Mouse (Mus musculus) small intestine, adult 2 months (tissue): ENCODE data around the gene Olfr1390.

Source experiments
- CTCF ChIP-seq: fragments of 200-500 bp; IDR thresholded peaks from 2 replicates; pipeline ENCODE4 v1.5.1; 2012; ENCODE audit warnings: low read depth, mild to moderate bottlenecking, control low read depth, inconsistent platforms, low read length, moderate library complexity, mixed read lengths; ENCODE audit not compliant: insufficient replicate concordance, insufficient read length; ENCODE audit errors: extremely low read depth
- POLR2A ChIP-seq: fragments of 200-500 bp; IDR thresholded peaks from 2 replicates; pipeline ENCODE4 v1.6.1; 2012; ENCODE audit warnings: low read depth, mild to moderate bottlenecking, control low read depth, inconsistent platforms, low read length, moderate library complexity

GRCm38 (mm10) chr11:49322442-49322841 lies 12.5 kb upstream of the Olfr1390 start, which contains the start of gene Olfr1391:
- no peak for TF ChIP-seq CTCF
- no peak for TF ChIP-seq POLR2A
